Mouse (Mus musculus): Measurements from ENCODE around the gene Pdcd4. TPM values are rescaled to one million over a fixed set of nuclear protein-coding genes. Genes with fewer than 3 reads are reported as not detected.

Gene Pdcd4
- polyA plus RNA-seq, 1 experiment from 2014 or later = 69.8 TPM

GRCm38 (mm10) chr19:53885450-53885849 is 6.6 kb upstream of the Pdcd4 start:
- H3K9ac ChIP-seq (ENCODE audit: low read depth, low read length) = no peak overlapping the region
- no peaks in the 10 kb centered on the region for H3K36me3 ChIP-seq (ENCODE audit: control insufficient read depth, insufficient read depth, low read length)
- 11% methylated on average over 10 of the region's 10 CpGs for WGBS
- no peak overlapping the region for H3K4me3 ChIP-seq (ENCODE audit: low read depth, low read length)
- H3K4me2 ChIP-seq (ENCODE audit: low read length) = no peak overlapping the region
- no peaks in the 10 kb centered on the region for H3K9me3 ChIP-seq (replicated peaks; ENCODE audit: control insufficient read depth, low read length, poor library complexity, severe bottlenecking)
- no peak for ATAC-seq
- no peaks in the 10 kb centered on the region for H3K27me3 ChIP-seq (ENCODE audit: control insufficient read depth, insufficient read depth, low read depth, low read length)
- no peak overlapping the region for H3K27ac ChIP-seq (ENCODE audit: low read length)
- no peaks in the 10 kb centered on the region for H3K4me1 ChIP-seq (ENCODE audit: control insufficient read depth, insufficient read depth, low read length)

GRCm38 (mm10) chr19:53886576-53887370 is 5.3 kb upstream of the Pdcd4 start:
- no peaks in the 10 kb centered on the region for H3K27me3 ChIP-seq (ENCODE audit: control insufficient read depth, insufficient read depth, low read depth, low read length)
- no peak overlapping the region for H3K4me2 ChIP-seq (ENCODE audit: low read length)
- no peak overlapping the region for H3K4me3 ChIP-seq (ENCODE audit: low read depth, low read length)
- H3K4me1 ChIP-seq (ENCODE audit: control insufficient read depth, insufficient read depth, low read length) = no peaks in the 10 kb centered on the region
- H3K9me3 ChIP-seq (replicated peaks; ENCODE audit: control insufficient read depth, low read length, poor library complexity, severe bottlenecking) = no peaks in the 10 kb centered on the region
- WGBS = 91% methylated on average over 10 of the region's 10 CpGs
- H3K27ac ChIP-seq (ENCODE audit: low read length) = no peak overlapping the region
- no peak overlapping the region for H3K9ac ChIP-seq (ENCODE audit: low read depth, low read length)
- no peaks in the 10 kb centered on the region for H3K36me3 ChIP-seq (ENCODE audit: control insufficient read depth, insufficient read depth, low read length)
- no peak for ATAC-seq

GRCm38 (mm10) chr19:53887822-53888221 is 4.2 kb upstream of the Pdcd4 start:
- ATAC-seq = no peak
- no peaks in the 10 kb centered on the region for H3K9me3 ChIP-seq (replicated peaks; ENCODE audit: control insufficient read depth, low read length, poor library complexity, severe bottlenecking)
- H3K27me3 ChIP-seq (ENCODE audit: control insufficient read depth, insufficient read depth, low read depth, low read length) = no peaks in the 10 kb centered on the region
- no peak overlapping the region for H3K4me3 ChIP-seq (ENCODE audit: low read depth, low read length)
- 93% methylated on average over 3 of the region's 3 CpGs for WGBS
- H3K36me3 ChIP-seq (ENCODE audit: control insufficient read depth, insufficient read depth, low read length) = no peaks in the 10 kb centered on the region
- H3K27ac ChIP-seq (ENCODE audit: low read length) = no peak overlapping the region
- H3K4me2 ChIP-seq (ENCODE audit: low read length) = no peak overlapping the region
- no peaks in the 10 kb centered on the region for H3K4me1 ChIP-seq (ENCODE audit: control insufficient read depth, insufficient read depth, low read length)
- H3K9ac ChIP-seq (ENCODE audit: low read depth, low read length) = no peak overlapping the region

GRCm38 (mm10) chr19:53888331-53888730 is 3.7 kb upstream of the Pdcd4 start:
- no peak for ATAC-seq
- Histone ChIP-seq H3K36me3 (ENCODE audit: control insufficient read depth, insufficient read depth, low read length) (no peaks in the 10 kb centered on the region), H3K9me3 (replicated peaks; ENCODE audit: control insufficient read depth, low read length, poor library complexity, severe bottlenecking) (no peaks in the 10 kb centered on the region), H3K4me3 (ENCODE audit: low read depth, low read length) (no peak overlapping the region), H3K27me3 (ENCODE audit: control insufficient read depth, insufficient read depth, low read depth, low read length) (no peaks in the 10 kb centered on the region), H3K9ac (ENCODE audit: low read depth, low read length) (no peak overlapping the region), H3K4me2 (ENCODE audit: low read length) (no peak overlapping the region), H3K27ac (ENCODE audit: low read length) (no peak overlapping the region), H3K4me1 (ENCODE audit: control insufficient read depth, insufficient read depth, low read length) (no peaks in the 10 kb centered on the region)
- 89% methylated on average over 9 of the region's 9 CpGs for WGBS

- ATAC-seq = no peak
- no peak overlapping the region for H3K4me3 ChIP-seq (ENCODE audit: low read depth, low read length)
- no peaks in the 10 kb centered on the region for H3K4me1 ChIP-seq (ENCODE audit: control insufficient read depth, insufficient read depth, low read length)
- 82% methylated on average over 5 of the region's 5 CpGs for WGBS
- no peak overlapping the region for H3K27ac ChIP-seq (ENCODE audit: low read length)
- H3K9me3 ChIP-seq (replicated peaks; ENCODE audit: control insufficient read depth, low read length, poor library complexity, severe bottlenecking) = no peaks in the 10 kb centered on the region
- no peak overlapping the region for H3K9ac ChIP-seq (ENCODE audit: low read depth, low read length)
- no peak overlapping the region for H3K4me2 ChIP-seq (ENCODE audit: low read length)
- H3K27me3 ChIP-seq (ENCODE audit: control insufficient read depth, insufficient read depth, low read depth, low read length) = no peaks in the 10 kb centered on the region
- H3K36me3 ChIP-seq (ENCODE audit: control insufficient read depth, insufficient read depth, low read length) = no peaks in the 10 kb centered on the region
These were observed 2.5 kb upstream of the Pdcd4 start for GRCm38 (mm10) chr19:53889555-53889954.

GRCm38 (mm10) chr19:53890274-53890673 is 1.8 kb upstream of the Pdcd4 start:
- no peak overlapping the region for H3K27ac ChIP-seq (ENCODE audit: low read length)
- no peak overlapping the region for H3K4me2 ChIP-seq (ENCODE audit: low read length)
- H3K9ac ChIP-seq (ENCODE audit: low read depth, low read length) = no peak overlapping the region
- WGBS = 55% methylated on average over 5 of the region's 5 CpGs
- ATAC-seq = no peak
- no peak overlapping the region for H3K4me3 ChIP-seq (ENCODE audit: low read depth, low read length)
- no peaks in the 10 kb centered on the region for H3K9me3 ChIP-seq (replicated peaks; ENCODE audit: control insufficient read depth, low read length, poor library complexity, severe bottlenecking)
- no peaks in the 10 kb centered on the region for H3K4me1 ChIP-seq (ENCODE audit: control insufficient read depth, insufficient read depth, low read length)
- H3K36me3 ChIP-seq (ENCODE audit: control insufficient read depth, insufficient read depth, low read length) = no peaks in the 10 kb centered on the region
- no peaks in the 10 kb centered on the region for H3K27me3 ChIP-seq (ENCODE audit: control insufficient read depth, insufficient read depth, low read depth, low read length)

- H3K36me3 ChIP-seq (ENCODE audit: control insufficient read depth, insufficient read depth, low read length) = no peaks in the 10 kb centered on the region
- WGBS = 61% methylated on average over 5 of the region's 5 CpGs
- no peaks in the 10 kb centered on the region for H3K27me3 ChIP-seq (ENCODE audit: control insufficient read depth, insufficient read depth, low read depth, low read length)
- no peak overlapping the region for H3K9ac ChIP-seq (ENCODE audit: low read depth, low read length)
- no peak overlapping the region for H3K27ac ChIP-seq (ENCODE audit: low read length)
- no peaks in the 10 kb centered on the region for H3K9me3 ChIP-seq (replicated peaks; ENCODE audit: control insufficient read depth, low read length, poor library complexity, severe bottlenecking)
- ATAC-seq = no peak
- H3K4me1 ChIP-seq (ENCODE audit: control insufficient read depth, insufficient read depth, low read length) = no peaks in the 10 kb centered on the region
- no peak overlapping the region for H3K4me2 ChIP-seq (ENCODE audit: low read length)
- H3K4me3 ChIP-seq (ENCODE audit: low read depth, low read length) = no peak overlapping the region
These were observed 1.2 kb upstream of the Pdcd4 start for GRCm38 (mm10) chr19:53890781-53891251.

- 89% methylated on average over 2 of the region's 2 CpGs for WGBS
- Histone ChIP-seq H3K27me3 (ENCODE audit: control insufficient read depth, insufficient read depth, low read depth, low read length) (no peaks in the 10 kb centered on the region), H3K27ac (ENCODE audit: low read length) (no peak overlapping the region)
These were observed 462 bp upstream of the Pdcd4 start for GRCm38 (mm10) chr19:53891569-53891968.

GRCm38 (mm10) chr19:53892838-53893359 is 868 bp downstream of the Pdcd4 start:
- H3K4me3 ChIP-seq (ENCODE audit: low read depth, low read length) = no peak overlapping the region
- no peaks in the 10 kb centered on the region for H3K4me1 ChIP-seq (ENCODE audit: control insufficient read depth, insufficient read depth, low read length)
- ATAC-seq = no peak
- no peak overlapping the region for H3K9ac ChIP-seq (ENCODE audit: low read depth, low read length)
- H3K27me3 ChIP-seq (ENCODE audit: control insufficient read depth, insufficient read depth, low read depth, low read length) = no peaks in the 10 kb centered on the region
- H3K27ac ChIP-seq (ENCODE audit: low read length) = no peak overlapping the region
- no peak overlapping the region for H3K4me2 ChIP-seq (ENCODE audit: low read length)
- WGBS = 68% methylated on average over 9 of the region's 9 CpGs
- H3K9me3 ChIP-seq (replicated peaks; ENCODE audit: control insufficient read depth, low read length, poor library complexity, severe bottlenecking) = no peaks in the 10 kb centered on the region
- H3K36me3 ChIP-seq (ENCODE audit: control insufficient read depth, insufficient read depth, low read length) = no peaks in the 10 kb centered on the region

More at GRCm38 (mm10) chr19:53891569-53891968, 462 bp upstream of the Pdcd4 start:
- no peak overlapping the region for H3K9ac ChIP-seq (ENCODE audit: low read depth, low read length)
- H3K4me1 ChIP-seq (ENCODE audit: control insufficient read depth, insufficient read depth, low read length) = no peaks in the 10 kb centered on the region
- ATAC-seq = no peak
- H3K9me3 ChIP-seq (replicated peaks; ENCODE audit: control insufficient read depth, low read length, poor library complexity, severe bottlenecking) = no peaks in the 10 kb centered on the region
- H3K36me3 ChIP-seq (ENCODE audit: control insufficient read depth, insufficient read depth, low read length) = no peaks in the 10 kb centered on the region
- no peak overlapping the region for H3K4me3 ChIP-seq (ENCODE audit: low read depth, low read length)
- H3K4me2 ChIP-seq (ENCODE audit: low read length) = no peak overlapping the region
